Mouse (Mus musculus): ENCODE results near the gene Sf3b2.

DNA sequence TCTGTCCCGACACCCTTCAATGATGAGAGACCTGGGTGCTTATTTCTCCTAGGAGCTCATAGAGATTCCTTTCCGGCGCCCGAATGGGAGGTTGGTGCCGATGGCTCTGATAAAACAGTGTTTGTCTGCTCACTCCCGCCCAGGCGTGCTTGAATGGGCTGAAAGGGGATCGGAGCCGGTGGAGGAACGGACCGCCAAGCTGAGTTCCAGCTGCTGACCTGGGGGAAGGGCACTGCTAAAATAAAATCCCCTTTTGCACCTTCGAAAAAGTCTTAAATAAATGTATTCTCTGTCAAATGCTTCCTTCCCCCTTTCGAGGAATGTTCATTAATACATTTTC, 451 bp upstream of the Sf3b2 start:
- no peak for TF ChIP-seq CTCF (IDR thresholded peaks at IDR 0.05; ENCODE audit: borderline replicate concordance, insufficient read depth, low read depth, low read length)
- TF ChIP-seq POLR2A (IDR thresholded peaks at IDR 0.05; ENCODE audit: borderline replicate concordance, insufficient read depth, low read length), result no peak

Data from cerebellum, adult 2 months (tissue).